Comparison of ENCODE assay signal across 15 mouse cellular contexts in genomic region chr3:137647427-137648100, GRCm38 (mm10). TPM values are rescaled to one million over a fixed set of nuclear protein-coding genes. Genes with fewer than 3 reads are reported as not detected.
DNase-seq lines count a peak whose midpoint lies in the region; ATAC-seq and TF ChIP-seq lines count a peak whose summit lies in the region.
"Had no signal": no experiment of that assay in that cellular context is flagged by ENCODE, and none has a peak within 500 bp of the region (broad histone marks: within the 10 kb centered on the region; RNA-seq: fewer than 3 reads in every experiment).

No protein-coding gene starts in this region.

- H3K4me2 ChIP-seq in limb, embryonic 13.5 days (replicated peaks) = no peak overlapping the region
- no peak overlapping the region for H3K4me2 ChIP-seq in liver, embryonic 12.5 days

- no peaks in the 10 kb centered on the region for H3K36me3 ChIP-seq in limb, embryonic 13.5 days
- H3K36me3 ChIP-seq in liver, embryonic 12.5 days = no peaks in the 10 kb centered on the region

- no peaks in the 10 kb centered on the region for H3K27me3 ChIP-seq in limb, embryonic 13.5 days
- no peaks in the 10 kb centered on the region for H3K27me3 ChIP-seq in liver, embryonic 12.5 days (replicated peaks)

- DNase-seq in frontal cortex, postnatal 14 days (ENCODE audit: low spot score in 2 of 2) = no peak
- peak; percentile 76 for DNase-seq in brain, embryonic 14.5 days (ENCODE audit: low read depth)
- DNase-seq in layer of hippocampus, adult 8-10 months (ENCODE audit: low spot score in 2 of 2) = peak; percentile 28 to 37
- DNase-seq in cerebellum, adult 18-20 months = no peak
- DNase-seq in kidney, postnatal 10 days = no peak
- DNase-seq: thymus, adult 18-20 months had no signal

- no peaks in the 10 kb centered on the region for H3K9me3 ChIP-seq in limb, embryonic 13.5 days
- no peaks in the 10 kb centered on the region for H3K9me3 ChIP-seq in liver, embryonic 12.5 days (replicated peaks)

- peaks cover 20% of the 10 kb centered on the region; the same call in 1 of the 2 replicates for H3K4me1 ChIP-seq in limb, embryonic 13.5 days
- no peaks in the 10 kb centered on the region for H3K4me1 ChIP-seq in liver, embryonic 12.5 days

- peak overlapping the region; percentile 25; the same call in 1 of the 2 replicates for H3K9ac ChIP-seq in limb, embryonic 13.5 days
- H3K9ac ChIP-seq in liver, embryonic 12.5 days = no peak overlapping the region

- TF ChIP-seq CTCF in brain, embryonic 14.5 days (IDR thresholded peaks at IDR 0.05; ENCODE audit: borderline replicate concordance, extremely low read depth, insufficient read depth, insufficient read length) = no peak

- ATAC-seq in frontal cortex, adult (ENCODE audit: low TSS enrichment) = peak; percentile 88
- peak; percentile 80 for ATAC-seq in limb, embryonic 13.5 days (ENCODE audit: low FRiP score, low read depth)
- ATAC-seq in liver, embryonic 12.5 days = no peak

- 37% methylated on average over 12 of the region's 12 CpGs for WGBS in limb, embryonic 13.5 days
- 67% methylated on average over 12 of the region's 12 CpGs for WGBS in liver, embryonic 12.5 days (ENCODE audit: insufficient replicate concordance)

- no peak for TF ChIP-seq POLR2A in brain, embryonic 14.5 days (IDR thresholded peaks at IDR 0.05; ENCODE audit: borderline replicate concordance, extremely low read depth, insufficient read depth, insufficient read length, poor library complexity, severe bottlenecking)

- no peak overlapping the region for H3K4me3 ChIP-seq in limb, embryonic 13.5 days
- no peak overlapping the region for H3K4me3 ChIP-seq in liver, embryonic 12.5 days

- no peak overlapping the region for H3K27ac ChIP-seq in limb, embryonic 13.5 days
- no peak overlapping the region for H3K27ac ChIP-seq in liver, embryonic 12.5 days

RNA-seq across cellular contexts. Expression of gene Gm21962, which starts 23.8 kb away (rescaled TPM):
- not detected in 2 replicates for polyA plus RNA-seq in brain, embryonic 14.5 days (2012; rRNA removed)
- not detected for total RNA-seq in layer of hippocampus, adult 8-10 months (2022)
- polyA plus RNA-seq in limb, embryonic 13.5 days (2015; fragmentation: Nextera tagmentation; extraction: Ambion mirVana) = not detected in 2 replicates
- not detected in 2 replicates for polyA plus RNA-seq in liver, embryonic 12.5 days (2016; fragmentation: Nextera tagmentation; extraction: Ambion mirVana)
- polyA plus RNA-seq: gonadal fat pad, adult 2 months; hindbrain, embryonic 11.5 days; large intestine, adult 2 months; lung, embryonic 16.5 days; neural tube, embryonic 11.5 days; small intestine, adult 2 months had no signal

RNA-seq across cellular contexts. Expression of gene Ddit4l, which starts 26.2 kb away (rescaled TPM):
- polyA plus RNA-seq in brain, embryonic 14.5 days (2012; rRNA removed) = 4.4 and 4.5 TPM in 2 replicates
- total RNA-seq in layer of hippocampus, adult 8-10 months (2022) = 10 to 100 TPM; 11.2 to 14.3 (median 11.6) TPM
- 20.1 and 21.4 TPM in 2 replicates for polyA plus RNA-seq in limb, embryonic 13.5 days (2015; fragmentation: Nextera tagmentation; extraction: Ambion mirVana)
- 0.23 and 0.89 TPM in 2 replicates for polyA plus RNA-seq in liver, embryonic 12.5 days (2016; fragmentation: Nextera tagmentation; extraction: Ambion mirVana)

Comparison
In these comparisons a context has a peak if more than half of its experiments do, and no peak if none do; other contexts are left out.
1. DNase-seq: peak in brain, embryonic 14.5 days (single experiment) and layer of hippocampus, adult 8-10 months (2 of 2); none in frontal cortex, postnatal 14 days (0 of 2), cerebellum, adult 18-20 months (0 of 2) and kidney, postnatal 10 days (single experiment).